Mouse (Mus musculus): ENCODE measurements around the gene Olfr1121.
"Not testable (repeated sequence)": the region's sequence is repeated elsewhere in the genome, so short reads cannot be mapped to it uniquely, and the experiment has no call there.

The Olfr1121 gene

DNA sequence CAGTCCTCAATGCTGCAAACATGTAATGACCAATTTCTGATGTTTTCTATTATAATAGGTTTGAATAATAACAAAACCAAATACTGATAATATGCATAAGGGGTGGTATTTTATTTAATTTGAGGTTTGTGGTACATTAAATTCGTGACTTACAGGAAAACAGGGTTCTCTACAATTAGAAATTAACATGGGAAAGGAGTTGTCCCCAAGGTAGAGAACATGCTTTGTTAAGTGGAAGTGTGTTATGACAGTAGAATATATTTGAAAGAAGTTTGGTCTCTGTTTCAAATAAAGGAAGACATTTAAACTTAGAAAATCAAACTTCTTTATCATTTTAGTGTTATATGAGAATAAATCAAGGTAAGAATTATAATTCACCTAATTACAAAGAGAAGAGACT is at the start of gene Olfr1121:
Olfr1121 (plus strand) TSS at position 301 of the 400 bp plus-strand sequence.
- no peak for DNase-seq

DNA sequence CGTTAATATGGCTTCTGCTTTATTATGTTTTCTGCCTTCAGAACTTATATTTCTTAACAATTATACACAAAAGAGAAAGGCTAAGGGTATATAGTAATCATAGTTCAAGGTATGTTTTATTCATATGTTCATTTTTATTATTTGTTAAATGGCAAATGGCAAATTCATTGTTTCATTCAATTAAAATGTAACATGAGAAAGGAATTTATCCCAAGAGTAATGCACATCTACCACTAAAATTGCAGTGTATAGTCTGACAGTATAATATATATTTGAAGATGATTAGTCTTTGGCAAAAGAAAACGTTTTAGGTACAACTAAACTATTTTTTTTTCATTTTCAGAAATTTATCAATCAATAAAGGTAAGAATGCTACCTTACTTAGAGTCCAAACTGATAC is 15.2 kb upstream of the Olfr1121 start, which contains the start of gene Olfr1120:
Olfr1120 (plus strand) TSS at position 301 of the 400 bp plus-strand sequence.
- DNase-seq = no peak

DNA sequence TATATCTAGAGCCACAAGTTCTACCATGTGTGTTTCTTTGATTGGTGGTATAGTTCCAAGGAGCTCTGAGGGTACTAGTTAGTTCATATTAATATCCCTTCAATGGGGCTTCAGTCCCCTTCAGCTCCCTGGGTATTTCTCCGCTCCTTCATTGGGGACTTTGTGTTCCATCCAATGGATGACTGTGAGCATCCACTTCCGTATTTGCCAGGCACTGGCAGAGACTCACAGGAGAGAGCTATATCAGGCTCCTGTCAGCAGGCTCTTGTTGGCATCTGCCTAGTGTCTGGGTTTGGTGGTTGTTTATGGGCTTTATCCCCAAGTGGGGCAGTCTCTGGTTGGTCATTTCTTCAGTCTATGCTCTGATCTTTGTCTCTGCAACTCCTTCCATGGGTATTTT is 9.6 kb upstream of the Olfr1121 start:
- DNase-seq = not testable (repeated sequence)

DNA sequence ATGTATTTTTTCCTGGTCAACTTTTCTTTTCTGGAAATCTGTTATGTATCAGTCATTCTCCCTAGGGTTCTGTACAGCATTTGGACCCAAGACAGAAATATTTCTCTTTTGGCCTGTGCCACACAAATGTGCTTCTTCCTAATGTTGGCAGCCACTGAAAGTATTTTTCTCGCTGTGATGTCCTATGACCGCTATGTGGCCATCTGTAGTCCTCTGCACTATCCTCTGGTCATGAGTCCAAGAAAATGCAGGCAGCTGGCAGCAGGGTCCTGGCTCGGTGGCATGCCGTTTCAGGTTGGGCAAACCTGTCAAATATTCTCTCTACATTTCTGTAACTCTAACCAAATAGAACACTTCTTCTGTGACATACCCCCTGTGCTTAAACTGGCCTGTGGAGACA is 2.0 kb downstream of the Olfr1121 start:
- DNase-seq = no peak

DNA sequence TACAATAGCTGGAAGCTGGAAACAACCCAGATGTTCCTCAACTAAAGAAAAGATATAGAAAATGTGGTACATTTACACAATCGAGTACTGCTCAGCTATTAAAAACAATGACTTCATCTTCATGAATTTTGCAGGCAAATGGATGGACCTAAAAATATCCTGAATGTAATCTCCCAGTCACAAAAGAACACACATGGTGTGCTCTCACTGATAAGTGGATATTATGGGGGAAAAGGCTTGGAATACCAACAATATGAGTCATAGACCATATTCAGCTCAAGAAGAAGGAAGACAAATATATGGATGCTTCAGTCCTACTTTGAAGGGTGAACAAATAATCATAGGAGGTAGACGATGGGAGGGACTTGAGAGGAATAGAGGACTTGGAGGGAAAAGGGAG is 14.2 kb downstream of the Olfr1121 start:
- DNase-seq = no peak

DNA sequence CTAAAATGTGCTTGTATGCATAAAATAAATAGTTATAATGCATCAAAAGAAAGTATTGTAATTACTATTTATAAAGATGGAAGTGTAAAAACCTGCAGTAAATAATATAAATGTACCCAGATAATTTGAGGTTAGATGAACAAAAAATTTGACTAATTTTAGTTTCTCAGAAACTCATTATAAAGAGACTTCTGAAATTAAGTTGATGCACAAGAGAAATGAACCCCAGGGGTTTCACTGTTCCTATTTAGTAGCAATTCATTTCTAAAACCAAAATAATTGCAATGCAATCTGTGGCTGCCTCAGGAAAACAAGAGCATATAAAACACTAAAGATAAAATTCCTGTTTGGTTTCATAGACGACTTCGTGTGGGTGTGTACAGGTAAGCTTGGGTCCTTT is 15.9 kb downstream of the Olfr1121 start, which contains the start of gene Olfr1122:
Olfr1122 (plus strand) TSS at position 301 of the 400 bp plus-strand sequence.
- DNase-seq = no peak

DNA sequence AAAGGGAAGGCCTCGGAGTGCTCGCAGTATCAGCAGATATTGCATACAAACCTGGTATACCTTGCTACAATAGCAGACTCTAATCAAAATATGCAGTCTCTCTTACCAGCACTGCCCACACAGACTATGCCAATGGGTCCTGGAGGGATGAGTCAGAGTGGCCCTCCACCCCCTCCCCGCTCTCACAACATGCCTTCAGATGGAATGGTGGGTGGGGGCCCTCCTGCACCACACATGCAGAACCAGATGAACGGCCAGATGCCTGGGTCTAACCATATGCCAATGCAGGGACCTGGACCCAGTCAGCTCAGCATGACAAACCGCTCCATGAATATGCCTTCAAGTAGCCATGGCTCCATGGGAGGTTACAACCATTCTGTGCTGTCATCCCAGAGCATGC is 23.9 kb downstream of the Olfr1121 start:
- DNase-seq = not testable (repeated sequence)

DNA sequence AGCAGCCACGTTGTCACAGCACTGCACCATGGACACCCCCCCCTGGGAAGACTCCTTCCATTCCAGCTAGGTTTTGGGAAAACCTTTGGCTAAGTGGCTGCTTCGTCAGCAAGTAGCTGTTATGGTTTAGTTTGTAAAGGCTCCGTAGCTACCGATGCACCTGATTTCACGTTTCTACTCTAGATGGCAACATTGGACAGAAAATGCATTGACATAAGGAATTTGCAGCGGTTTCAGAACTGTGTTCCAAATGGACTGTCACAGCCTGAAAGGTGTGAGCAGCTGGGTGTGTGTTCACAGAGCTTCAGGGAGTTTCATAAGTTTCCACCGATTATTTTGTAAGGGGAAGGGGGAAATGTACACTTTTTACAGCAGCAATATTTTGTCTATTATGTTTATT is 25.0 kb downstream of the Olfr1121 start:
- DNase-seq = not testable (repeated sequence)

DNA sequence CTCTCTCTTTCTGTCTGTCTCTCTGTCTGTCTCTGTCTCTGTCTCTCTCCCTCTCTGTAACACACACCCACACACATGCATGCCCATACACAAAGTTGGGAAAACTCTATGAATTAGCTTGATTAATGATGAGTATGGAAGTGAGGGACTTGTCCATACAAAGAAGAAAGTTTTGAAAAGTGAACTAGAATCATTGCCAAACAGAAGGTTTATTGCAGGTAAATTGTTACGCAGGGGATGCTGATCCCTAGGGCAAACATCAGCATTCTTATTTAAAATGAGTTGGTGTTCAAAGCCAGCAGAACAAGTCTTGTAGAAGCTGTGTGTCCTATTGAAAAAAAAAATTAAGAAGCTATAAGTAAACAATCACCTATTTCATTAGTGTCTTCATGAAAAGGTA is 46.6 kb downstream of the Olfr1121 start, which contains the start of gene Olfr1123:
Olfr1123 (plus strand) TSS at position 301 of the 400 bp plus-strand sequence.
- no peak for DNase-seq
